Mouse (Mus musculus) stomach, embryonic 16.5 days (tissue): ENCODE data around the gene Tob2. TPM values are rescaled to one million over a fixed set of nuclear protein-coding genes. Genes with fewer than 3 reads are reported as not detected.
A peak's percentile ranks its signal among the peaks of the same experiment; 100 is the strongest.

Source experiments
- ATAC-seq: fragments of 200-750 bp; cut with Nextera tagmentation; 2 replicates; pipeline ENCODE4 v1.8.0; 2017; ENCODE audit warnings: moderate number of reproducible peaks, moderate TSS enrichment; ENCODE audit not compliant: insufficient read depth, low FRiP score
- H3K27ac ChIP-seq: fragments of 300-500 bp; sonication (generic); 2 replicates; pipeline ENCODE4 v1.5.1; 2014; ENCODE audit warnings: low read length
- H3K27me3 ChIP-seq: fragments of 300-500 bp; sonication (generic); 2 replicates; pipeline ENCODE4 v1.6.1; 2014; ENCODE audit warnings: low read length, control low read depth, mixed read lengths; ENCODE audit not compliant: control insufficient read depth, insufficient read depth
- H3K36me3 ChIP-seq: fragments of 300-500 bp; sonication (generic); 2 replicates; pipeline ENCODE4 v1.6.1; 2014; ENCODE audit warnings: low read length; ENCODE audit not compliant: control insufficient read depth, insufficient read depth
- H3K4me1 ChIP-seq: fragments of 300-500 bp; sonication (generic); 2 replicates; pipeline ENCODE4 v1.6.1; 2014; ENCODE audit warnings: low read length, control low read depth, mixed read lengths; ENCODE audit not compliant: control insufficient read depth, insufficient read depth
- H3K4me2 ChIP-seq: fragments of 300-500 bp; sonication (generic); 2 replicates; pipeline ENCODE4 v1.6.1; 2014; ENCODE audit warnings: low read depth, low read length, mixed read lengths
- H3K4me3 ChIP-seq: fragments of 300-500 bp; sonication (generic); replicated peaks from 2 replicates; pipeline ENCODE4 v1.5.1; 2014; ENCODE audit warnings: mild to moderate bottlenecking, low read length
- H3K9ac ChIP-seq: fragments of 300-500 bp; sonication (generic); 2 replicates; pipeline ENCODE4 v1.6.1; 2014; ENCODE audit warnings: low read length
- H3K9me3 ChIP-seq: fragments of 300-500 bp; sonication (generic); replicated peaks from 2 replicates; pipeline ENCODE4 v1.6.1; 2016; ENCODE audit warnings: low read length, control low read depth; ENCODE audit not compliant: control insufficient read depth
- WGBS: fragments of 180-500 bp; shearing (Covaris S2); extraction: QIAGEN DNeasy Blood & Tissue Kit; methylation state at CpG from one replicate; pipeline ENCODE4 v1.1.7; 2014; 5-methylcytosine and 5-hydroxymethylcytosine counted together
- polyA plus RNA-seq: library from polyadenylated mRNA; unstranded; fragments of >200 nt; fragmentation: Nextera tagmentation; extraction: Ambion mirVana; gene quantifications from 2 replicates; pipeline ENCODE4 v1.2.1, GENCODE M21; 2015

Gene Tob2
- polyA plus RNA-seq, 1 experiment from 2014 or later = 30.0 TPM

- H3K9me3 ChIP-seq = no peaks in the 10 kb centered on the region
- peak overlapping the region; percentile 83 for H3K9ac ChIP-seq
- peak overlapping the region; percentile 71 for H3K4me3 ChIP-seq
- ATAC-seq = peak; percentile 97
- H3K27ac ChIP-seq = peak overlapping the region; percentile 97
- peak overlapping the region; percentile 76 for H3K4me2 ChIP-seq
- under 1% methylated on average over 86 of the region's 89 CpGs for WGBS
- 0 out of 2 replicates have a peak, but pooled peaks cover 6% of the 10 kb centered on the region for H3K36me3 ChIP-seq
- H3K4me1 ChIP-seq = peaks cover 18% of the 10 kb centered on the region
- no peaks in the 10 kb centered on the region for H3K27me3 ChIP-seq
These were observed 47.7 kb downstream of the Tob2 start for GRCm38 (mm10) chr15:81810671-81811598.

GRCm38 (mm10) chr15:81810150-81810549, 48.4 kb downstream of the Tob2 start:
- peaks cover 22% of the 10 kb centered on the region for H3K4me1 ChIP-seq
- H3K4me2 ChIP-seq = peak overlapping the region; percentile 76
- no peaks in the 10 kb centered on the region for H3K27me3 ChIP-seq
- peak overlapping the region; percentile 71 for H3K4me3 ChIP-seq
- H3K27ac ChIP-seq = peak overlapping the region; percentile 97
- H3K9ac ChIP-seq = peak overlapping the region; percentile 69
- ATAC-seq = peak; percentile 58
- WGBS = 1% methylated on average over 10 of the region's 10 CpGs
- 0 out of 2 replicates have a peak, but pooled peaks cover under 1% of the 10 kb centered on the region for H3K36me3 ChIP-seq
- H3K9me3 ChIP-seq = no peaks in the 10 kb centered on the region

GRCm38 (mm10) chr15:81809550-81809949, 49.0 kb downstream of the Tob2 start:
- WGBS = 25% methylated on average over 1 of the region's 1 CpGs
- H3K27ac ChIP-seq = peak overlapping the region; percentile 97
- peaks cover 27% of the 10 kb centered on the region for H3K4me1 ChIP-seq
- peak overlapping the region; percentile 71 for H3K4me3 ChIP-seq
- H3K36me3 ChIP-seq = no peaks in the 10 kb centered on the region
- no peaks in the 10 kb centered on the region for H3K9me3 ChIP-seq
- peak overlapping the region; percentile 69 for H3K9ac ChIP-seq
- no peak for ATAC-seq
- peak overlapping the region; percentile 76 for H3K4me2 ChIP-seq
- H3K27me3 ChIP-seq = no peaks in the 10 kb centered on the region

- Histone ChIP-seq H3K36me3 (no peaks in the 10 kb centered on the region), H3K4me2 (no peak overlapping the region), H3K27ac (peak overlapping the region; percentile 34; the same call in 1 of the 2 replicates), H3K9ac (no peak overlapping the region), H3K27me3 (no peaks in the 10 kb centered on the region), H3K4me3 (no peak overlapping the region), H3K4me1 (peaks cover 32% of the 10 kb centered on the region), H3K9me3 (no peaks in the 10 kb centered on the region)
- WGBS = 63% methylated on average over 2 of the region's 2 CpGs
- no peak for ATAC-seq
These were observed 49.8 kb downstream of the Tob2 start for GRCm38 (mm10) chr15:81808799-81809198.

- Histone ChIP-seq H3K4me3 (no peak overlapping the region), H3K36me3 (no peaks in the 10 kb centered on the region), H3K27me3 (no peaks in the 10 kb centered on the region), H3K27ac (no peak overlapping the region), H3K9me3 (no peaks in the 10 kb centered on the region), H3K9ac (no peak overlapping the region), H3K4me1 (peaks cover 43% of the 10 kb centered on the region), H3K4me2 (no peak overlapping the region)
- ATAC-seq = no peak
- WGBS = 84% methylated on average over 4 of the region's 4 CpGs
These were observed 51.8 kb downstream of the Tob2 start for GRCm38 (mm10) chr15:81806621-81807404.

DNA sequence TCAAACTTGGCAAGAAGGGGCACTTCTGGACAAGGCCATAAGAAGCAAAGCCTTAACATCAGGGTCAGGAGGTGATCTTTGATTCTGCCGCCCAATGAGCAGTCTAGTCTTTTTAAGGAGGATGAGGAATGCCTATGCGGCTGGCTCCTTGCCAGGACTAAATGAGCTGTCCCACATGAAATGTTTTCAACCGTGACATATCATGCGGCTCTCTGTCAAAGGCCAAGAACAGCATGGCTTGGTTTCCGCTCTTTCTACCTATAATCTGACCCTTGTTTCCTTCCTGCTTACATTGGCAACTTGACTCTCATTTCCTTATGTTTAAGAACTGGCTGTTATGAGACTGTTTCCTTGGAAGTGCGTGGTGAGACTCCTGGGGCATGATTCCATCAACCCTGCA, 53.0 kb downstream of the Tob2 start:
- 48% methylated on average over 6 of the region's 6 CpGs for WGBS
- Histone ChIP-seq H3K4me1 (peaks cover 43% of the 10 kb centered on the region), H3K36me3 (no peaks in the 10 kb centered on the region), H3K27me3 (no peaks in the 10 kb centered on the region), H3K9me3 (no peaks in the 10 kb centered on the region), H3K27ac (peak overlapping the region; percentile 25; the same call in 1 of the 2 replicates), H3K4me2 (no peak overlapping the region), H3K9ac (no peak overlapping the region), H3K4me3 (no peak overlapping the region)
- ATAC-seq = no peak

- Histone ChIP-seq H3K9me3 (no peaks in the 10 kb centered on the region), H3K27me3 (no peaks in the 10 kb centered on the region), H3K27ac (peak overlapping the region; percentile 36; the same call in 1 of the 2 replicates), H3K4me1 (peaks cover 42% of the 10 kb centered on the region), H3K4me2 (0 out of 2 replicates have a peak overlapping the region, but pooled peaks have one; percentile 9), H3K9ac (no peak overlapping the region), H3K4me3 (no peak overlapping the region), H3K36me3 (no peaks in the 10 kb centered on the region)
- WGBS = 83% methylated on average over 3 of the region's 3 CpGs
- ATAC-seq = no peak
These were observed 53.7 kb downstream of the Tob2 start for GRCm38 (mm10) chr15:81804883-81805282.

- no peak overlapping the region for H3K27ac ChIP-seq
- H3K27me3 ChIP-seq = no peaks in the 10 kb centered on the region
- H3K4me3 ChIP-seq = 0 out of 2 replicates have a peak overlapping the region, but pooled peaks have one; percentile 47
- peak overlapping the region; percentile 81 for H3K4me2 ChIP-seq
- H3K4me1 ChIP-seq = peaks cover 36% of the 10 kb centered on the region
- H3K9me3 ChIP-seq = no peaks in the 10 kb centered on the region
- H3K9ac ChIP-seq = peak overlapping the region; percentile 43; the same call in 1 of the 2 replicates
- no peaks in the 10 kb centered on the region for H3K36me3 ChIP-seq
- ATAC-seq = no peak
- 72% methylated on average over 1 of the region's 1 CpGs for WGBS
These were observed 54.4 kb downstream of the Tob2 start for GRCm38 (mm10) chr15:81804172-81804571.
